Mouse (Mus musculus) C2C12 (cell line): ENCODE measurements around the gene Npas2.
A peak's percentile ranks its signal among the peaks of the same experiment; 100 is the strongest.

Source experiments
- CTCF ChIP-seq: IDR thresholded peaks from one replicate; pipeline ENCODE4 v1.5.1; 2011; ENCODE audit not compliant: control insufficient read depth, insufficient read depth, insufficient read length
- FOSL1 ChIP-seq: IDR thresholded peaks from one replicate; pipeline ENCODE4 v1.8.0; 2011; ENCODE audit warnings: mild to moderate bottlenecking, low read length; ENCODE audit not compliant: poor library complexity, insufficient read depth, severe bottlenecking
- MAX ChIP-seq: IDR thresholded peaks from one replicate; pipeline ENCODE4 v1.6.1; 2011; ENCODE audit warnings: mild to moderate bottlenecking, control low read depth
- MYOD1 ChIP-seq: IDR thresholded peaks from one replicate; pipeline ENCODE4 v1.6.1; 2011; ENCODE audit warnings: low read depth; ENCODE audit not compliant: control insufficient read depth, insufficient read length
- MYOG ChIP-seq: IDR thresholded peaks from one replicate; pipeline ENCODE4 v1.6.1; 2011; ENCODE audit not compliant: control insufficient read depth, insufficient read length; ENCODE audit errors: extremely low read depth
- USF1 ChIP-seq: IDR thresholded peaks from one replicate; pipeline ENCODE4 v1.6.1; 2011; ENCODE audit warnings: low read depth, mild to moderate bottlenecking, control low read depth, moderate library complexity

DNA sequence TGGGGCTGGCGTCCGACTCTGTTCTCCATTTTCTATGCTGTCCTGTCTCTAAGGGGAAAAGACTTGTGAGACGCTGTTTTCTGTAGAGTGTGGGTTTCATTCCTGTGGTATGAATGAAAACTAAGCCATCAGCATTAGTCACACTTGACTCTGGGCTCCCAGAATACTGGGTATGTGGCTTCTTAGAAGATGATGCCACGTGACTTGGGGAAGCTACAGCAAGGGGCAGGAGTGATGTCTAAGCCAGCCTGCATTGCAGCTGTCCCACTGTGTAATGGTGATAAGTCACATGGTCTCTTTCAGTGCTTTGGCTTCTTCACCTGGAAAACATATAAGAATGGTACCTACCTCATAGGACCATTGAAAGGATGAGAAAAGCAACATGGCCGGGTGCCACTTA lies 88.4 kb downstream of the Npas2 start:
- TF ChIP-seq CTCF (no peak), MYOD1 (peak; percentile 97), FOSL1 (no peak), MYOG (no peak), MAX (peak; percentile 82), USF1 (peak; percentile 99)
